Mouse (Mus musculus) kidney, postnatal 0 days (tissue): Measurements from ENCODE around the gene Ksr2. TPM values are rescaled to one million over a fixed set of nuclear protein-coding genes. Genes with fewer than 3 reads are reported as not detected.

Source experiments
- ATAC-seq: fragments of 200-750 bp; cut with Nextera tagmentation; replicated peaks from 2 replicates; pipeline ENCODE4 v1.8.0; 2017; ENCODE audit warnings: low read depth, moderate number of reproducible peaks, moderate TSS enrichment, moderate library complexity; ENCODE audit not compliant: low FRiP score
- DNase-seq: peaks from one replicate; pipeline ENCODE4 v3.0.0-alpha.2; 2016; ENCODE audit warnings: low spot score
- H3K27ac ChIP-seq: fragments of 300-500 bp; sonication (generic); 2 replicates; pipeline ENCODE4 v1.5.1; 2014; ENCODE audit warnings: mild to moderate bottlenecking
- H3K27me3 ChIP-seq: fragments of 300-500 bp; sonication (generic); 2 replicates; pipeline ENCODE4 v1.6.1; 2014; ENCODE audit warnings: low read length, mixed read lengths; ENCODE audit not compliant: insufficient read depth
- H3K36me3 ChIP-seq: fragments of 300-500 bp; sonication (generic); 2 replicates; pipeline ENCODE4 v1.6.1; 2014; ENCODE audit warnings: low read length, mixed read lengths; ENCODE audit not compliant: insufficient read depth
- H3K4me1 ChIP-seq: fragments of 300-500 bp; sonication (generic); replicated peaks from 2 replicates; pipeline ENCODE4 v1.6.1; 2014; ENCODE audit warnings: antibody characterized with exemption, low read length, mixed read lengths; ENCODE audit not compliant: insufficient read depth
- H3K4me2 ChIP-seq: fragments of 300-500 bp; sonication (generic); 2 replicates; pipeline ENCODE4 v1.6.1; 2014; ENCODE audit warnings: mild to moderate bottlenecking, low read length, moderate library complexity, mixed read lengths
- H3K4me3 ChIP-seq: fragments of 300-500 bp; sonication (generic); replicated peaks from 2 replicates; pipeline ENCODE4 v1.5.1; 2014; ENCODE audit warnings: low read depth, low read length
- H3K9ac ChIP-seq: fragments of 300-500 bp; sonication (generic); 2 replicates; pipeline ENCODE4 v1.6.1; 2014; ENCODE audit warnings: low read depth, low read length
- H3K9me3 ChIP-seq: fragments of 300-500 bp; sonication (generic); replicated peaks from 2 replicates; pipeline ENCODE4 v1.6.1; 2016; ENCODE audit warnings: low read length, inconsistent platforms, mixed read lengths
- CTCF ChIP-seq: IDR thresholded peaks from 2 replicates; pipeline ENCODE4 v1.5.1; 2016; ENCODE audit warnings: antibody characterized with exemption, low read depth, mild to moderate bottlenecking, moderate library complexity
- WGBS: fragments of 180-500 bp; shearing (Covaris S2); extraction: QIAGEN DNeasy Blood & Tissue Kit; methylation state at CpG from one replicate; pipeline ENCODE4 v1.1.7; 2014; 5-methylcytosine and 5-hydroxymethylcytosine counted together
- polyA plus RNA-seq: library from polyadenylated mRNA; unstranded; fragments of >200 nt; fragmentation: Nextera tagmentation; extraction: Ambion mirVana; gene quantifications from 2 replicates; pipeline ENCODE4 v1.2.1, GENCODE M21; 2015

The Ksr2 gene
- polyA plus RNA-seq, 1 experiment from 2014 or later = 0.71 TPM

GRCm38 (mm10) chr5:117509511-117510375 lies 95.9 kb downstream of the Ksr2 start:
- H3K4me2 ChIP-seq = peak overlapping the region; percentile 18; the same call in 1 of the 2 replicates
- no peaks in the 10 kb centered on the region for H3K9me3 ChIP-seq
- DNase-seq (peak; percentile 90), ATAC-seq (no peak)
- peaks cover 2% of the 10 kb centered on the region; the same call in 1 of the 2 replicates for H3K27me3 ChIP-seq
- TF ChIP-seq CTCF = peak; percentile 79
- H3K4me1 ChIP-seq = 0 out of 2 replicates have a peak, but pooled peaks cover 4% of the 10 kb centered on the region
- no peak overlapping the region for H3K27ac ChIP-seq
- H3K9ac ChIP-seq = no peak overlapping the region
- no peaks in the 10 kb centered on the region for H3K36me3 ChIP-seq
- WGBS = 34% methylated on average over 20 of the region's 22 CpGs
- no peak overlapping the region for H3K4me3 ChIP-seq

GRCm38 (mm10) chr5:117510864-117511263 lies 97.1 kb downstream of the Ksr2 start:
- ATAC-seq (no peak), DNase-seq (no peak)
- Histone ChIP-seq H3K4me2 (no peak overlapping the region), H3K36me3 (no peaks in the 10 kb centered on the region), H3K4me3 (no peak overlapping the region), H3K27me3 (peaks cover 2% of the 10 kb centered on the region; the same call in 1 of the 2 replicates), H3K9me3 (no peaks in the 10 kb centered on the region), H3K4me1 (0 out of 2 replicates have a peak, but pooled peaks cover 4% of the 10 kb centered on the region), H3K9ac (no peak overlapping the region), H3K27ac (no peak overlapping the region)
- TF ChIP-seq CTCF = no peak
- WGBS = 46% methylated on average over 10 of the region's 10 CpGs

DNA sequence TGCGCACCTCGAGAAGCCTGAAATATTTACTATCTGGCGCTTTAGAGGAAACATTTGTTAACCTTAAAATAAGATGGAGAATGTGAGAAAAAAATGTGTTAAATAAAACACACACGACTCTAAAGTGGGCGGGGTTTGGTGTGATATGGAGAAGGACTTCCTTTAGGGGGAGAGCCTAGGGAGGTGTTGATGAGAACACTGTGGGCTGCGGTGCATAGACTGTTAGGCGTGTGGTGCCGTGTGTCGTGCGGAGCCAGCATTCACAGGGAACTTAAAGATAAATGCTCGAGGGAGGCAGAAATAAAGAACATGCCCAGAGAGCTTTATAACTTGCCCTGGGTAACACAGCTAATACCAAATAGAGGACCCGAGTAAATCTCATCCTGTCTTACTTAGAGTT lies 101.6 kb downstream of the Ksr2 start:
- H3K9me3 ChIP-seq = no peaks in the 10 kb centered on the region
- DNase-seq = no peak
- H3K9ac ChIP-seq = no peak overlapping the region
- no peak overlapping the region for H3K27ac ChIP-seq
- no peak overlapping the region for H3K4me3 ChIP-seq
- H3K27me3 ChIP-seq = no peaks in the 10 kb centered on the region
- H3K36me3 ChIP-seq = no peaks in the 10 kb centered on the region
- TF ChIP-seq CTCF = no peak
- 0 out of 2 replicates have a peak, but pooled peaks cover 3% of the 10 kb centered on the region for H3K4me1 ChIP-seq
- WGBS = 83% methylated on average over 12 of the region's 12 CpGs
- no peak for ATAC-seq
- no peak overlapping the region for H3K4me2 ChIP-seq

- 64% methylated on average over 7 of the region's 7 CpGs for WGBS
Observed at GRCm38 (mm10) chr5:117515861-117516260, 102.1 kb downstream of the Ksr2 start.

GRCm38 (mm10) chr5:117516597-117516996 lies 102.8 kb downstream of the Ksr2 start:
- ATAC-seq (no peak), DNase-seq (peak; percentile 82)
- WGBS = 2% methylated on average over 8 of the region's 8 CpGs
- Histone ChIP-seq H3K9me3 (no peaks in the 10 kb centered on the region), H3K4me3 (no peak overlapping the region), H3K9ac (no peak overlapping the region), H3K27me3 (no peaks in the 10 kb centered on the region), H3K27ac (no peak overlapping the region), H3K4me2 (no peak overlapping the region), H3K36me3 (no peaks in the 10 kb centered on the region), H3K4me1 (0 out of 2 replicates have a peak, but pooled peaks cover 3% of the 10 kb centered on the region)
- TF ChIP-seq CTCF = peak; percentile 86

More at GRCm38 (mm10) chr5:117515861-117516260, 102.1 kb downstream of the Ksr2 start:
- Histone ChIP-seq H3K4me2 (no peak overlapping the region), H3K36me3 (no peaks in the 10 kb centered on the region), H3K4me1 (0 out of 2 replicates have a peak, but pooled peaks cover 3% of the 10 kb centered on the region), H3K9ac (no peak overlapping the region), H3K4me3 (no peak overlapping the region), H3K27ac (no peak overlapping the region), H3K9me3 (no peaks in the 10 kb centered on the region), H3K27me3 (no peaks in the 10 kb centered on the region)
- ATAC-seq (no peak), DNase-seq (no peak)
- TF ChIP-seq CTCF = no peak

GRCm38 (mm10) chr5:117519858-117520495 lies 106.2 kb downstream of the Ksr2 start:
- TF ChIP-seq CTCF = peak; percentile 59
- no peak overlapping the region for H3K4me2 ChIP-seq
- no peaks in the 10 kb centered on the region for H3K36me3 ChIP-seq
- DNase-seq = no peak
- no peak overlapping the region for H3K4me3 ChIP-seq
- H3K27me3 ChIP-seq = no peaks in the 10 kb centered on the region
- ATAC-seq = no peak
- H3K4me1 ChIP-seq = 0 out of 2 replicates have a peak, but pooled peaks cover 3% of the 10 kb centered on the region
- 32% methylated on average over 4 of the region's 4 CpGs for WGBS
- no peaks in the 10 kb centered on the region for H3K9me3 ChIP-seq
- H3K27ac ChIP-seq = no peak overlapping the region
- H3K9ac ChIP-seq = no peak overlapping the region
